Mouse (Mus musculus): Measurements from ENCODE around the gene Gm38431. TPM values are rescaled to one million over a fixed set of nuclear protein-coding genes. Genes with fewer than 3 reads are reported as not detected.
"Not testable (repeated sequence)": the region's sequence is repeated elsewhere in the genome, so short reads cannot be mapped to it uniquely, and the experiment has no call there.

The Gm38431 gene
- polyA plus RNA-seq, 1 experiment from 2014 or later = 1.9 TPM

GRCm38 (mm10) chr9:21062928-21063327, 28.9 kb downstream of the Gm38431 start:
- no peak for ATAC-seq
- 87% methylated on average over 2 of the region's 2 CpGs for WGBS

GRCm38 (mm10) chr9:21051578-21051977, 40.2 kb downstream of the Gm38431 start:
- Histone ChIP-seq H3K27ac (ENCODE audit: low read length) (no peak overlapping the region), H3K9ac (replicated peaks; ENCODE audit: low read depth, low read length) (no peak overlapping the region), H3K4me1 (replicated peaks; ENCODE audit: control insufficient read depth, insufficient read depth, low read length) (no peaks in the 10 kb centered on the region), H3K9me3 (ENCODE audit: control insufficient read depth, low read length) (no peaks in the 10 kb centered on the region), H3K36me3 (ENCODE audit: control insufficient read depth, insufficient read depth) (no peaks in the 10 kb centered on the region), H3K4me2 (ENCODE audit: low read length) (no peak overlapping the region), H3K27me3 (replicated peaks; ENCODE audit: control insufficient read depth, insufficient read depth, low read length) (no peaks in the 10 kb centered on the region), H3K4me3 (replicated peaks; ENCODE audit: low read length) (no peak overlapping the region)
- ATAC-seq = no peak
- WGBS = 70% methylated on average over 10 of the region's 10 CpGs

More at GRCm38 (mm10) chr9:21062928-21063327, 28.9 kb downstream of the Gm38431 start:
- no peak overlapping the region for H3K27ac ChIP-seq (ENCODE audit: low read length)
- H3K4me1 ChIP-seq (replicated peaks; ENCODE audit: control insufficient read depth, insufficient read depth, low read length) = no peaks in the 10 kb centered on the region
- H3K27me3 ChIP-seq (replicated peaks; ENCODE audit: control insufficient read depth, insufficient read depth, low read length) = no peaks in the 10 kb centered on the region
- peaks cover 10% of the 10 kb centered on the region for H3K36me3 ChIP-seq (ENCODE audit: control insufficient read depth, insufficient read depth)
- no peak overlapping the region for H3K4me2 ChIP-seq (ENCODE audit: low read length)
- no peak overlapping the region for H3K4me3 ChIP-seq (replicated peaks; ENCODE audit: low read length)
- no peak overlapping the region for H3K9ac ChIP-seq (replicated peaks; ENCODE audit: low read depth, low read length)
- no peaks in the 10 kb centered on the region for H3K9me3 ChIP-seq (ENCODE audit: control insufficient read depth, low read length)

- Histone ChIP-seq H3K9me3 (ENCODE audit: control insufficient read depth, low read length) (no peaks in the 10 kb centered on the region), H3K9ac (replicated peaks; ENCODE audit: low read depth, low read length) (no peak overlapping the region), H3K36me3 (ENCODE audit: control insufficient read depth, insufficient read depth) (no peaks in the 10 kb centered on the region), H3K4me2 (ENCODE audit: low read length) (no peak overlapping the region), H3K27ac (ENCODE audit: low read length) (no peak overlapping the region), H3K4me1 (replicated peaks; ENCODE audit: control insufficient read depth, insufficient read depth, low read length) (no peaks in the 10 kb centered on the region), H3K4me3 (replicated peaks; ENCODE audit: low read length) (no peak overlapping the region), H3K27me3 (replicated peaks; ENCODE audit: control insufficient read depth, insufficient read depth, low read length) (0 out of 2 replicates have a peak, but pooled peaks cover 3% of the 10 kb centered on the region)
- 80% methylated on average over 3 of the region's 3 CpGs for WGBS
- no peak for ATAC-seq
These were observed 46.6 kb downstream of the Gm38431 start for GRCm38 (mm10) chr9:21045235-21045634.

- H3K27me3 ChIP-seq (replicated peaks; ENCODE audit: control insufficient read depth, insufficient read depth, low read length); H3K4me1 ChIP-seq (replicated peaks; ENCODE audit: control insufficient read depth, insufficient read depth, low read length); H3K4me2 ChIP-seq (ENCODE audit: low read length); H3K9me3 ChIP-seq (ENCODE audit: control insufficient read depth, low read length); H3K9ac ChIP-seq (replicated peaks; ENCODE audit: low read depth, low read length); ATAC-seq; H3K4me3 ChIP-seq (replicated peaks; ENCODE audit: low read length); H3K36me3 ChIP-seq (ENCODE audit: control insufficient read depth, insufficient read depth); H3K27ac ChIP-seq (ENCODE audit: low read length): not testable (repeated sequence)
- 46% methylated on average over 1 of the region's 1 CpGs for WGBS
These were observed 47.0 kb downstream of the Gm38431 start for GRCm38 (mm10) chr9:21044785-21045184.

- no peaks in the 10 kb centered on the region for H3K9me3 ChIP-seq (ENCODE audit: control insufficient read depth, low read length)
- WGBS = 86% methylated on average over 4 of the region's 4 CpGs
- H3K27me3 ChIP-seq (replicated peaks; ENCODE audit: control insufficient read depth, insufficient read depth, low read length) = peaks cover 14% of the 10 kb centered on the region
- H3K27ac ChIP-seq (ENCODE audit: low read length) = no peak overlapping the region
- no peak overlapping the region for H3K4me2 ChIP-seq (ENCODE audit: low read length)
- H3K4me3 ChIP-seq (replicated peaks; ENCODE audit: low read length) = no peak overlapping the region
- no peak overlapping the region for H3K9ac ChIP-seq (replicated peaks; ENCODE audit: low read depth, low read length)
- H3K36me3 ChIP-seq (ENCODE audit: control insufficient read depth, insufficient read depth) = no peaks in the 10 kb centered on the region
- no peaks in the 10 kb centered on the region for H3K4me1 ChIP-seq (replicated peaks; ENCODE audit: control insufficient read depth, insufficient read depth, low read length)
- ATAC-seq = no peak
These were observed 48.2 kb downstream of the Gm38431 start for GRCm38 (mm10) chr9:21043563-21043962.

GRCm38 (mm10) chr9:21041308-21041707, 50.5 kb downstream of the Gm38431 start:
- Histone ChIP-seq H3K36me3 (ENCODE audit: control insufficient read depth, insufficient read depth) (no peaks in the 10 kb centered on the region), H3K4me3 (replicated peaks; ENCODE audit: low read length) (no peak overlapping the region), H3K4me2 (ENCODE audit: low read length) (no peak overlapping the region), H3K9ac (replicated peaks; ENCODE audit: low read depth, low read length) (no peak overlapping the region), H3K27me3 (replicated peaks; ENCODE audit: control insufficient read depth, insufficient read depth, low read length) (peaks cover 36% of the 10 kb centered on the region), H3K9me3 (ENCODE audit: control insufficient read depth, low read length) (no peaks in the 10 kb centered on the region), H3K27ac (ENCODE audit: low read length) (no peak overlapping the region), H3K4me1 (replicated peaks; ENCODE audit: control insufficient read depth, insufficient read depth, low read length) (peaks cover 14% of the 10 kb centered on the region)
- 47% methylated on average over 4 of the region's 4 CpGs for WGBS
- no peak for ATAC-seq

- Histone ChIP-seq H3K9me3 (ENCODE audit: control insufficient read depth, low read length) (no peaks in the 10 kb centered on the region), H3K36me3 (ENCODE audit: control insufficient read depth, insufficient read depth) (no peaks in the 10 kb centered on the region), H3K27ac (ENCODE audit: low read length) (no peak overlapping the region), H3K4me3 (replicated peaks; ENCODE audit: low read length) (no peak overlapping the region), H3K4me2 (ENCODE audit: low read length) (no peak overlapping the region), H3K9ac (replicated peaks; ENCODE audit: low read depth, low read length) (no peak overlapping the region), H3K27me3 (replicated peaks; ENCODE audit: control insufficient read depth, insufficient read depth, low read length) (peaks cover 52% of the 10 kb centered on the region), H3K4me1 (replicated peaks; ENCODE audit: control insufficient read depth, insufficient read depth, low read length) (peaks cover 19% of the 10 kb centered on the region)
- 74% methylated on average over 3 of the region's 3 CpGs for WGBS
- ATAC-seq = no peak
These were observed 52.0 kb downstream of the Gm38431 start for GRCm38 (mm10) chr9:21039779-21040178.

- H3K9me3 ChIP-seq (ENCODE audit: control insufficient read depth, low read length) = no peaks in the 10 kb centered on the region
- H3K27ac ChIP-seq (ENCODE audit: low read length) = no peak overlapping the region
- H3K4me2 ChIP-seq (ENCODE audit: low read length) = peak overlapping the region; percentile 74
- no peaks in the 10 kb centered on the region for H3K36me3 ChIP-seq (ENCODE audit: control insufficient read depth, insufficient read depth)
- WGBS = 2% methylated on average over 31 of the region's 31 CpGs
- peak; percentile 79 for ATAC-seq
- H3K9ac ChIP-seq (replicated peaks; ENCODE audit: low read depth, low read length) = peak overlapping the region; percentile 75
- peaks cover 31% of the 10 kb centered on the region for H3K4me1 ChIP-seq (replicated peaks; ENCODE audit: control insufficient read depth, insufficient read depth, low read length)
- peaks cover 70% of the 10 kb centered on the region for H3K27me3 ChIP-seq (replicated peaks; ENCODE audit: control insufficient read depth, insufficient read depth, low read length)
- H3K4me3 ChIP-seq (replicated peaks; ENCODE audit: low read length) = peak overlapping the region; percentile 57
These were observed 54.3 kb downstream of the Gm38431 start for GRCm38 (mm10) chr9:21037481-21037891.

- H3K36me3 ChIP-seq (ENCODE audit: control insufficient read depth, insufficient read depth) = no peaks in the 10 kb centered on the region
- peak overlapping the region; percentile 74 for H3K4me2 ChIP-seq (ENCODE audit: low read length)
- no peak overlapping the region for H3K27ac ChIP-seq (ENCODE audit: low read length)
- H3K27me3 ChIP-seq (replicated peaks; ENCODE audit: control insufficient read depth, insufficient read depth, low read length) = peaks cover 76% of the 10 kb centered on the region
- WGBS = 1% methylated on average over 22 of the region's 22 CpGs
- H3K4me1 ChIP-seq (replicated peaks; ENCODE audit: control insufficient read depth, insufficient read depth, low read length) = peaks cover 39% of the 10 kb centered on the region
- H3K9me3 ChIP-seq (ENCODE audit: control insufficient read depth, low read length) = no peaks in the 10 kb centered on the region
- no peak for ATAC-seq
- peak overlapping the region; percentile 57 for H3K4me3 ChIP-seq (replicated peaks; ENCODE audit: low read length)
- H3K9ac ChIP-seq (replicated peaks; ENCODE audit: low read depth, low read length) = no peak overlapping the region
These were observed 55.1 kb downstream of the Gm38431 start for GRCm38 (mm10) chr9:21036666-21037065.

GRCm38 (mm10) chr9:21036161-21036560, 55.6 kb downstream of the Gm38431 start:
- H3K4me1 ChIP-seq (replicated peaks; ENCODE audit: control insufficient read depth, insufficient read depth, low read length) = peaks cover 42% of the 10 kb centered on the region
- no peak overlapping the region for H3K27ac ChIP-seq (ENCODE audit: low read length)
- no peaks in the 10 kb centered on the region for H3K36me3 ChIP-seq (ENCODE audit: control insufficient read depth, insufficient read depth)
- H3K9ac ChIP-seq (replicated peaks; ENCODE audit: low read depth, low read length) = no peak overlapping the region
- peaks cover 79% of the 10 kb centered on the region for H3K27me3 ChIP-seq (replicated peaks; ENCODE audit: control insufficient read depth, insufficient read depth, low read length)
- no peak overlapping the region for H3K4me3 ChIP-seq (replicated peaks; ENCODE audit: low read length)
- no peak for ATAC-seq
- H3K4me2 ChIP-seq (ENCODE audit: low read length) = no peak overlapping the region
- 6% methylated on average over 20 of the region's 20 CpGs for WGBS
- H3K9me3 ChIP-seq (ENCODE audit: control insufficient read depth, low read length) = no peaks in the 10 kb centered on the region

All from forebrain, embryonic 16.5 days (tissue).